Mouse (Mus musculus) retina, postnatal 7 days (tissue): Measurements from ENCODE around the gene 2410004B18Rik.
"Not testable (repeated sequence)": the region's sequence is repeated elsewhere in the genome, so short reads cannot be mapped to it uniquely, and the experiment has no call there.

ENCODE experiments used
- DNase-seq: peaks from one replicate; pipeline ENCODE4 v3.0.0-alpha.2; 2012; ENCODE audit warnings: low read depth, low spot score

The 2410004B18Rik gene

GRCm38 (mm10) chr3:145937505-145938404, at the start of gene 2410004B18Rik:
TSS of gene 2410004B18Rik (plus strand) at chr3:145938014.
- DNase-seq = peak; percentile 89

- DNase-seq = no peak
These were observed 47.3 kb upstream of the 2410004B18Rik start for GRCm38 (mm10) chr3:145890346-145891132.

GRCm38 (mm10) chr3:145892451-145892850, 45.4 kb upstream of the 2410004B18Rik start:
- no peak for DNase-seq

GRCm38 (mm10) chr3:145894131-145894530, 43.7 kb upstream of the 2410004B18Rik start:
- no peak for DNase-seq

- no peak for DNase-seq
These were observed 40.1 kb upstream of the 2410004B18Rik start for GRCm38 (mm10) chr3:145897749-145898148.

GRCm38 (mm10) chr3:145899832-145900231, 38.0 kb upstream of the 2410004B18Rik start:
- DNase-seq = no peak

GRCm38 (mm10) chr3:145903530-145903929, 34.3 kb upstream of the 2410004B18Rik start:
- no peak for DNase-seq

GRCm38 (mm10) chr3:145904850-145905776, 32.7 kb upstream of the 2410004B18Rik start:
- peak; percentile 46 for DNase-seq

- no peak for DNase-seq
These were observed 31.2 kb upstream of the 2410004B18Rik start for GRCm38 (mm10) chr3:145906582-145906981.

- DNase-seq = no peak
These were observed 25.3 kb upstream of the 2410004B18Rik start for GRCm38 (mm10) chr3:145912512-145912911.

GRCm38 (mm10) chr3:145913263-145913662, 24.6 kb upstream of the 2410004B18Rik start:
- no peak for DNase-seq

- not testable (repeated sequence) for DNase-seq
These were observed 23.9 kb upstream of the 2410004B18Rik start for GRCm38 (mm10) chr3:145913942-145914341.

GRCm38 (mm10) chr3:145916374-145916773, 21.4 kb upstream of the 2410004B18Rik start:
- no peak for DNase-seq

- DNase-seq = no peak
These were observed 21.0 kb upstream of the 2410004B18Rik start for GRCm38 (mm10) chr3:145916826-145917225.

- no peak for DNase-seq
These were observed 15.6 kb upstream of the 2410004B18Rik start, which contains the start of gene Bcl10 for GRCm38 (mm10) chr3:145922019-145922854. TSS of gene Bcl10 (plus strand) at chr3:145922804.

GRCm38 (mm10) chr3:145922971-145923370, 14.8 kb upstream of the 2410004B18Rik start:
- DNase-seq = no peak

GRCm38 (mm10) chr3:145923874-145924577, 13.8 kb upstream of the 2410004B18Rik start:
- peak; percentile 99 for DNase-seq

- no peak for DNase-seq
These were observed 13.0 kb upstream of the 2410004B18Rik start for GRCm38 (mm10) chr3:145924649-145925337.

GRCm38 (mm10) chr3:145925506-145925905, 12.3 kb upstream of the 2410004B18Rik start:
- no peak for DNase-seq
